Mouse (Mus musculus) cerebellum, postnatal 36 days (tissue): ENCODE data around the gene Kif5c.

ENCODE experiments used
- DNase-seq, 2 experiments: peaks; one replicate each; pipeline ENCODE4 v3.0.0; 2021 to 2022; ENCODE audit warnings: mixed read lengths in 2 of 2

Gene Kif5c

GRCm38 (mm10) chr2:49618829-49619718 lies at the start of gene Kif5c:
TSS of gene Kif5c (plus strand) at chr2:49619298.
- peak; percentile 95 to 98 for DNase-seq

- DNase-seq, result peak; percentile 96 to 98
These were observed 49.0 kb upstream of the Kif5c start for GRCm38 (mm10) chr2:49569862-49570777.

- no peak for DNase-seq
These were observed 48.4 kb upstream of the Kif5c start for GRCm38 (mm10) chr2:49570778-49571101.

- no peak for DNase-seq
These were observed 47.8 kb upstream of the Kif5c start for GRCm38 (mm10) chr2:49571159-49571920.

GRCm38 (mm10) chr2:49572111-49572642 lies 46.9 kb upstream of the Kif5c start:
- peak in 1 of 2 experiments; percentile 27 for DNase-seq

DNA sequence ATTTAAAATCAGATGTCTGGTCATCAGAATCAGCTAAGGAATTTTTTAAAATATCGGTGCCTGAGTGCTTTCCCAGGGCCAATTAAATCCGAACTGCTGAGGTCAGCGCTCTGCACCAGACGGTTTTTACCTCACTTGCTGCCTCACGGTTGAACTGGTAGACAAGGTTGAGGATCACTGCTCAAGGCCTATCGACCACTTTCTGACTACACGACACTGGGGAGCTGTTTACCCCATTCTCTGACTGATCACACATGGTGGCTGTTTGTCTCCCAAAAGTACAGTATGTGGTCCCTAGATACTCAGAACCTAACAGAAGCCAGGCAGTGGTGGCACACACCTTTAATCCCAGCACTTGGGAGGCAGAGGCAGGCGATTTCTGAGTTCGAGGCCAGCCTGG lies 46.4 kb upstream of the Kif5c start:
- no peak for DNase-seq

DNA sequence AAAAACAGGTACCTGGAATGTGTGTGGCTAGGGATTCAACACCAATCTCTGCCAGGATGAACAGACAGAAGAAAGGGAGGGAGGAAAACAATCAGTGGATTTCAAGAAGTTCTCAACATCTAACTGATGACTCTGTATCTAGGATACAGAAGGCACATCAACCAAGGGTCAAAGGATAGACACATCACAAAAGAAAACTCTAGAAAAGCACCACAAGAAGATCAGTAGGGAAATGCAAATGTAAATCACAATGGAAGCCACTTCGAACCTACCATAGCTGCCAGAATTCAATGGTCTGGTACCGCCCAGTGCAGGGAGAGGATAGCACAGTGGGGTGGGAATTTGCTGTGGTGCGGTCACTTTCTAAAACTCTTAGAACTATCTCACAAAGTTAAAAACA lies 45.8 kb upstream of the Kif5c start:
- no peak for DNase-seq

- DNase-seq, result no peak
These were observed 38.5 kb upstream of the Kif5c start for GRCm38 (mm10) chr2:49580585-49580984.

DNA sequence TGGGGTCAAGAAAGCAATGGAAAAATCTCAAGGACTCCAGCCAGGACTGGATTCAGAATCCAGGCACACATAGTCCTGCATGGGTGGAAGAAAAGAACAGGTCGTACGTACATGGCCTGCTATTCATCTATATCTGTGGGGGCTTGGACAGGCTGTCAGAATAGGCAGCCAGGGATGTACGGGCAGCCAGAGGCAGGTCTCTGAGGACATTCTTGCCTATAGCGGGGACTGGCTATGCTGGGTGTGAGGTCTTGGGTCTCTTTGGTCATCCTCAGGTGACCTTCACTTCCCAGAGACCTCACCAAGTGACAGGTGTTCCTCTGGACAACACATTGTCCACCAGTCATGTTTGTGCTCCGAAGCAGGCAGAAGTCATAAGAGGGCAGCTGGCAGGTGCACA lies 36.6 kb upstream of the Kif5c start:
- no peak for DNase-seq

DNA sequence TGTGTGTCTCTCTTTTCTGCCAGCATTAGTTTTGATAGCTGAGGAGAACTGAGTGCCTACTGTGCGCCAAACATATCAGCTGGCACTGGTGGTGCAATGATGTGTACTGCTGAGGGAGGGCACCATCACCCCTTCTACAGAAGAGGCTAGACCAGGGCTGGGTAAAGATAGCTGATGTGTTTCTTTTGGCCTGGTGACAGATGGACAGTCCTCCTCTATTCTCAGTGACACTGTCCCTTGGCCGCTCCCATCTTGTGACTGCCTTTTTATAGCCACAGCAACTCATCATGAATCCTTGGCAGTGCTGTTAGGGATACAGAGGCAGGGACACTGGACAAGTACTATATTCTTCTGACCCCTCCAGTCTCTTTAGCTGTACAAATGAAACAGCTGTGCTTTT lies 35.8 kb upstream of the Kif5c start:
- DNase-seq, result no peak

DNA sequence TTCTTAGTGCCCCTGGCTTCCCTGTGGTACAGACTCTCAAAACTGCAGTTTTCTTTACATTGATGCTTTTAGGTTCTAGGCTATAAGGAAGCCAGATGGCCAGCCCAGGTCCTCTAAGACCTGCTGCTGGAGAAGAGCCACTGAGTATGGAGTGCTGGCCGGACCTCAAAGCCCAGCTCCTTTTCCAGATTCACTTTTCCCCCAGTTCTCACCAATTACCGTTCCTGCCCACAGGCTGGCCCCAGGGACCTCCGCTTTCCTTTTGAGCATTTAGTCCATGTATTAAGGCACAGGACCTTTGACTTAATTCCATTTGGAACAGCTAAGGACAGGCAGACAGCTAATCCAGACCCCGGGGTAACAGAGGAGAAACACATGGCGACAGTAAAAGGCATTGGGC lies 28.6 kb upstream of the Kif5c start:
- DNase-seq, result peak; percentile 47 to 50

DNA sequence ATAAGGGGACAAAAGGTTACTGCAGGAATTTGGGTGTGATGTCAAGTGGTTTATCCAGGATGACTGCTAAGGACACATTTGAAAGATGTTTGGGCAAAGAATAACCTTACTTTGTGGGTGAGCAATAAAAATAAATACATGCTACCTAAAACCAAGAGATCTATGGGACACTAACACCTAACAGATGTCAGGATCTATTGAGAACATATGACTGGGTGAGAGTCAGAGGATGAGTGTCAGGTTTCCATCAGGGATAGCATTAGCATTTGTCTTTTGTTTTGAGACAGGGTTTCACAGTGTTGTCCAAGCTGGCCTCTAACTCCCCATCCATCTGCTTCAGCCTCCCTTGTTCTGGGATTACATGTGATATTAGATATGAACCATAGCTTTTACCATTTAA lies 26.2 kb upstream of the Kif5c start:
- DNase-seq, result no peak

GRCm38 (mm10) chr2:49594886-49595285 lies 24.2 kb upstream of the Kif5c start:
- DNase-seq, result peak; percentile 73 to 75

- peak in 1 of 2 experiments; percentile 44 for DNase-seq
These were observed 22.8 kb upstream of the Kif5c start for GRCm38 (mm10) chr2:49596318-49596717.

- DNase-seq, result no peak
These were observed 18.9 kb upstream of the Kif5c start for GRCm38 (mm10) chr2:49600021-49600681.

DNA sequence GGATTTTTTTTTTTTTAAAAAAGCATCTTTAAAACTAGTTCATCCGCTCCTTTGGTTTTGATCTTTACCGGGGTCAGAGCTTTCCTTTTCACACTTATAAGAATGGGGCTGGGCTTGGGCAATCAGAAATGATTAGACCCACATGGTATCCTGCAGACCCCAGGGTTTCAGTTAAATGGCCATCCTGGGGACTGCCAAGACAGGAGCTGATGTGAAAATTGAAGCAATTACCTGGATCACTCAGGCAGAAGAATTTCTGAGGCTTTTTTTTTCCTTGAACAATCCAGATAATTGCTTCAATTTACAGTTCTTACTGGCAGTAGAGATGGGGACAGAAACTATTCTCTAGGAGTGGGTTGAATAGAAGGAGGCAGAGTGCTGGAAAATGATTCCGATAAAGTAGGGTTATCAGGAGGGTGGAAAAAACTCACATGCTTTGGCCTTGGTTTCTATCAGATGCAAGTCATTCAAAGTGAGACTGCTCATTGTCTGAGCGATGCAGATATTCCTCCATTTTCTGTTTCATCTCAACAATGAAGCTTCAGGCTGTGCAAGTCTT lies 16.2 kb upstream of the Kif5c start:
- DNase-seq, result no peak

DNA sequence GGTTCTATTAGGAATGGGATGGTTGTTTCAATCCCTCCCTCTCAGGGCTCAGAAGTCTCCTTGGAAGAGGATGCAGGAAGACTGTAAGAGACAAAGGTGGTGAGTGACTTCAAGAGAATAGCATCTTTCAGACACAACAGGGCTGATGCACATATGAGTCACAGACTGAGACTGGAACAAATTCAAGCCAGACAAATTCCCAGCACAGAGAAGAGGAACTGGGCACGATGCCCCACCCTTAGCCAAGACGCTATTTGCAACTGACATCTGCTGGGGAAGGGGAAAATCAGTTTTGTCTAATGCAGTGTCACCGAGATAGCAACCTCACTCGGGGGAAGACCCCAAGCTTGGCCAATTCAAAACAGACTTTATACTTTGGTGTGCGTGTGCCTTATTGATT lies 9.5 kb upstream of the Kif5c start:
- peak; percentile 57 to 62 for DNase-seq

DNA sequence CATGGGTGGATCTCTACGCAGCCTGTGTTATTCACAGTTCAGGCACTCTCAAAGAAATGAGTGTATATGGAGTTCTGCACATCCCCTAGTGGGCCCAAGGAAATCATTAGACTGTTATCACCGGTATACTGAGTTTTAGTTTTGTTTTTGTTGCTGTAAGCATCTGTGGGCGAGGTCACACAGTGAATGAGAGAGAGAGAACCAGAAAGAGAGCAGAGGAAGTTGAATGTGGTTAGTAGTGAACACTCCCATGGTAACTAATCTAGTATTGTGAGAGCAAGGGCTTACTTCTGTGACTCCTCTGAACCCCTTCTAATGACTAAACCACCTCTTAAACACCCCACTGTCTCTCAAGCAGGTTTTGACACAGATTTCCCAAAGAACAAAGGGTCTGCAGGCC lies 2.3 kb upstream of the Kif5c start:
- no peak for DNase-seq

DNA sequence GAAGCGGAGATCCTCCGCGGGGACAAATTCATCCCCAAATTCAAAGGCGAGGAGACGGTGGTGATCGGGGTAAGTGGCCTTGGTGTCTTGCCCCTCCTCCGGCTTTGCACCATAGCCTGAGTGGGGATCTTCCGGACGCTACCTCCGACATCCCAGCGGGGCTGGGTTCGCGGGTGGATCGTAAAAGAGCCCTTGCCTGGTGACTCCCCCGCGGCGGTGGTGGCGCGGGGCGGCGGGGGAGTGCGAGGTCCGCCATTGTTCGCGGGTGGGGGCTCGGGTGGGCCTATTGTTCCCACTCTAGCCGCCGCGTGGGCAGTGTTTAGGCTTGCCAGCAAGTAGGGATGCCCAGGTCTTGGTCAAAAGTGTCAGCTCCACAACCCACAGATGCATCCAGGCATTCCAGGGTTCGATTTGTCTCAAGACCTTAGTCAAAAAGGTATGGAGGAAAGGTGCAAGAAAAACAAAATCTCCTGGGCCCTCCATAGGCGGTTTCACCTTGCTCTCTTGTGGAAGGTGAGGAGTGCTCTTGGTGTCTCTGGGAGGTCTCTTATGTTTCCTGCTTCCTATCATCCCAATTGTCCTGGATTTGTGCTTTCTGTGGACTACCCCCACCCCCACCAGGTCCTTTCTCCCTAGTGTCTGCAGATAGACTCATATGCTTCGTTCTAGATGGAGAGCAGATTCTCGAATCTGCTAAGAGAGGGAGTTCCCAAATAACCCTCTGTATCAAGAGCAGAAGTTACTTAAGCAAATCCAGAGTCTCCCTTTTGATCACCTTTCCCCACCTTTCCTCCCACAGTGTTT lies 823 bp downstream of the Kif5c start:
- DNase-seq, result peak; percentile 51 to 57

DNA sequence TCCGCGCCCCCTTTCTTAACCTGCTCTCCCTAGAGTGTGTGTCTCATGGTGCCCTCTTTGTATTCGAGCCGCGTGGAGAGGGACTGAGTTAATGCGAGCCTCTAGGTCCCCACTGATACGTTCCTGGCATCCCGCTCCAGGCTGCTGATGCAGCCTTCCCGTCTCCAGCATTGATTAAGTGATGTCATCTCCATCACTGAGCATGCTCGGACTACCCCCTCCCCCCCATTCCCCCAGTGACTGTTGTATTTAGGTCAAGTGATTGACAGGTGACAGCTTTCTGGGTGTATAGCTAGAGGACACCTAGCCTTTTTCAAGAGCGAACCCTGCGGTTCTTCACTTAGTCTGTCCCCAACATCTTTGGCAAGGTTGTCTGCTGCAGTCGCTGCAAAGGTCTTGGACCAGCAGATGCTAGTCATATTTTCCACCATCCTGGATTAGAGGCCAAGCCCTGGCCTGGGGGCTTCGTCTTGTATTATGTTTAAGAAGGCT lies 1.6 kb downstream of the Kif5c start:
- DNase-seq, result peak; percentile 50 to 58

- no peak for DNase-seq
These were observed 2.1 kb downstream of the Kif5c start for GRCm38 (mm10) chr2:49621234-49621633.
